15 mouse cellular contexts compared by ENCODE assay signal in the genomic region with DNA sequence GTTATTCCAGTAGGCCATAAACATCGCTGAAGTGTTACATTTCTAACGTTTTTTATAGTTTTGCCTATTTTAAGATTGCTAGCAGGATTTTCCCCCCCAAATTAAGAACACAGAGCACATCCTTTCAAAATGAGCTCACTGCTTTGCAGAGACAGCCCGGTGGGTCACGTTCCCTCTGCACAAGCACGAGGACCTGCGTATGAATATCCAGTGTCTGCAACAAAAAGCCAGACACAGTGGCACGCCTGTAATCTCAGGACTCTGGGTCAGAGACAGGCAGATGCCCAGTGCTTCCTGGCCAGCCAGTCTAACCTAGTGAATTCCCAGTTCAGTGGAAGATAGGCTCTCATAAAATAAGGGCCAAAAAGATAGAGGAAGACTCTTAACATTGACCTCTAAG.
"Had no signal": no experiment of that assay in that cellular context is flagged by ENCODE, and none has a peak within 500 bp of the region (broad histone marks: within the 10 kb centered on the region; RNA-seq: fewer than 3 reads in every experiment).

No protein-coding gene starts in this region.

- H3K4me1 ChIP-seq: neural tube, embryonic 12.5 days had no signal

- H3K9ac ChIP-seq: neural tube, embryonic 12.5 days; neural tube, embryonic 13.5 days; neural tube, embryonic 15.5 days; stomach, embryonic 15.5 days had no signal

- H3K4me2 ChIP-seq: neural tube, embryonic 13.5 days; stomach, embryonic 15.5 days had no signal

- H3K4me3 ChIP-seq: neural tube, embryonic 12.5 days; neural tube, embryonic 13.5 days; neural tube, embryonic 15.5 days; stomach, embryonic 15.5 days had no signal

- H3K9me3 ChIP-seq: neural tube, embryonic 12.5 days; neural tube, embryonic 13.5 days; neural tube, embryonic 15.5 days; stomach, embryonic 15.5 days had no signal

- DNase-seq: retina, postnatal 1 day; right cerebral cortex, adult 18-20 months; right cerebral cortex, postnatal 4 days; spleen, adult 18-20 months; thymus, adult 18-20 months; thymus, adult 2 months; thymus, postnatal 14 days; thymus, postnatal 25 days; thymus, postnatal 36 days; thymus, postnatal 4 days had no signal

- H3K36me3 ChIP-seq: neural tube, embryonic 12.5 days; neural tube, embryonic 13.5 days; neural tube, embryonic 15.5 days; stomach, embryonic 15.5 days had no signal

- H3K27me3 ChIP-seq: neural tube, embryonic 12.5 days; neural tube, embryonic 15.5 days; stomach, embryonic 15.5 days had no signal

- H3K27ac ChIP-seq: neural tube, embryonic 12.5 days; neural tube, embryonic 13.5 days; neural tube, embryonic 15.5 days; stomach, embryonic 15.5 days; stomach, postnatal 0 days had no signal
